Mouse (Mus musculus): Measurements from ENCODE around the gene Prokr1.

Gene Prokr1

DNA sequence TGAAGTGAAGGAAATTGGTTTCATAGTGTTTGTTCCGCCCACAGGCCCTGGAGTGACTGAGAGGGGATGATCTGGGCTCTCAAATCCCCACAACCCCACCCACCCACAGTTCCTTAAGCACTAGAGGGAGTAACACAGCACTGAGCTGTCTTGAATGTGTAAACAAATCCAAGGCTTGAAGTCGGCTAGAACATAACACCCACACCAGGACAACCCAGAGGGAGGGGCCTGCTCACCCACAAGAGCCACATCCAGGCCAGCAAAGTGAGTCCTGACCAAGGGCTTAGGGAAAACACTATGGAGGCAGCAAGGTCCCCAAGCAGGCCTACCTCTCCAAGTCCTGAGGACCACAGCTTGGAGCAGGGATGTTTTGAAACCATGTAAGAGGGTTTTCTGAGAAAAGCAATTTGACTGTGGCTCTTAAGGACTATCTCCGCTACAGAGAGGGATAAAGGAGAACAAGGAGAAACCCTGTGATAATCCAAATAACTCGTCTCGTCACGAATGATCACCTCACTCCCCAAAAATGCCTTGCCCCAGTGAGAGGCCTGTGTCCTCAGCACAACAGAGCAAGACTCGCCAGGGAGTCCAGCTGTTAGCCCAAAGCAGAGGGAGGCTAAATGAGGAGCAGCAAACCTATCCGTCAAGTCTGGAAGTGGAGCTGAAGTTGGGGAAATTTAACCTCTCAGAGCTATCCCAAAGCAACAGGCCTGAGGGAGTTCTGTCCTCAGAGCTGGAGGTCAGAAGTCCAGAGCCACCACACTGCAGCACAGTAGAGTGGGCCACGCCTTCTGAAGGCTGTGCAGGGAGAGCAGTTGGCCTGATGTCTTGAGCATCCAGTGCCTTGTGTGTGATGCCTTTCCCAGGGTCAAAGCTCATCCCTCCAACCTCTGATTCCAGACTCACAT, 22.6 kb downstream of the Prokr1 start:
- no peak for DNase-seq

DNA sequence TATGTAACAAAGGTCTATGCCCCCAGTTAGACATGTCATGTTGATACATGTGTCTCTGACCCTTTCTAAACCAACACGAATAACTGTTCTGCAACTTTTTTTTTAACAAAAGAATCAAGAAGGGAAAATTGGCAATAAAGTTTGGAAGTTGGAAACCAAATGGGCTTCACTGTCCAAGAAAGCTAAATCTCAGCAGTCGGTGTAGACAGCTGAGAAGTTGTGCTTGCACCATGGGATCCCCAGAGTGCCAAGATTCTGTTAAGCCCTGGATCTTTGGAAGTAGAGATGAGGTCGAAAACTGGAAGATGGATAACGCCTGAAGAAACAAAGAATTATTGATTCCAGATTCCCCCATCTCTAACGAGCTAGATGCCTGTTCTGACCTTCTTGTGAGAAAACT, 25.4 kb downstream of the Prokr1 start:
- DNase-seq, result no peak

DNA sequence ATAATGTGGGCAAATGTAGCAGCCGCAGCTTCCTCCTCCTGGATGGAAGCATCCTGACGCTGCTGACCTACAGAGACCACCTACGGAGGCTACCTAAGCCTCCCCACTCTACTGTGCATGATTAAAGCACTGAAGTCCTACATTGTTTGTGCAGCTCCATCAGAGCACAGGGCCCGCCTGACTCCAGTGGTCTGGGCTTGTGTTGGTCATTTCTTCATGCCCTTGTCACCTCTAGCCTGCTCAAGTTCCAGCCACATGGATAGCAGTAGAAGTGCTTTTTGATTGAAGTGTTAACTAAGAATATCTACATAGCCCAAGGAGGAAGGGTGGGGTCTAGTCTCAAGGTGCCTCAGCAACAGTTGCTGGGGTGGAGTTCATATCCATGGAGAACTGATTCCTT, 26.2 kb downstream of the Prokr1 start:
- DNase-seq, result no peak

DNA sequence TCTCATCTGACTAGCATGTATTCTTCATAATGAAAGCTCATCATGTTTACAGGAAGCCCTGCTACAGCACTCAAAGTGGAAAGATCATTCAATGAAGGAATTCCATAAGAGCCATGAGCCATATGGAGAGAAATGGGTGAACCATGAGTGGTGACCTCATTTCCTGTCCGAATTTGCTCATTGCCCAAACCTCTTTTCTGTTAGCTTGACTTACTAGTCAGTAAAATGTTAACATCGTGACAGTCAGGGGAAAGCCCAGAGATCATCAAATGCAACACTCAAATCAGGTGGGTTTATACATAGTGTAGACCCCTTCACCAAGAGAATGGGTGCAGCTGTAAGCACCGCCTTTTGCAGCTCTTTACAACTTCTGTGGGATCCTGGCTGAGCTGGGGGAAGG, 36.8 kb downstream of the Prokr1 start:
- DNase-seq, result no peak

DNA sequence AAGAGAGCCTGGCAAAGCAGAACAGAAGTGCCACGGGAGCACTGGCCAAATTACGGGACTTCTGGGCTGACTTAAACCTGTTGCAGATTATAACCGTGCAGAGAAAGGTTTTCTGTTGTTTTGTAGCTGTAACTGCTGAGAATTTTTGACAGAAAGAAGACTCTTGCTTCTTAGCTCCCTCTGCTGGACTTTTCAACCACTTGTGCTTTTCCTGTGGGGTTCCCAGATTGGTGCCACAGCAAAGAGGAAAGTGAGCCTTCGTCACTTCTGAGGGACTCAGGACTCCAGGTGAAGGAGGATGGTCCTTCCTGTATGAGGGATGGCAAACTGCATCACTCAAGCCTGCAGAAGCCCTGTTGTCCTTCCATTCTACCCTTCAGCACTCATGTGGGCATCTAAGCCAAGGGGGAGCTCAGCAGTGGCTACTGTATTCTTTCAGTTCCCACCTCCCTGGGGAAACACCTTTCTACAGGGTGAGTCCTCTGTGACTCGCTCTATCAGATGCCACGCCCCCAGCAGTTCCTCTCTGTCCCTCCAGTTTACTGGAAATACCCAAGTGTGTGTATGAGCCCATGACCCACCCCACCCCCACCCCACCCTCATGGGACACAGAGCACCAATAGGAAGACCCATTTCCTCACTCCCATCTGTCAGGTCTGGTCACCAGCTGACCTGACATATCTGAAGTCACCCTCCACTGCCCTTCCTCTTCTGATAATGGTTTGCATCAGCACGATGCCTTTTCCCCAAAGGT, 38.3 kb downstream of the Prokr1 start:
- DNase-seq, result no peak

DNA sequence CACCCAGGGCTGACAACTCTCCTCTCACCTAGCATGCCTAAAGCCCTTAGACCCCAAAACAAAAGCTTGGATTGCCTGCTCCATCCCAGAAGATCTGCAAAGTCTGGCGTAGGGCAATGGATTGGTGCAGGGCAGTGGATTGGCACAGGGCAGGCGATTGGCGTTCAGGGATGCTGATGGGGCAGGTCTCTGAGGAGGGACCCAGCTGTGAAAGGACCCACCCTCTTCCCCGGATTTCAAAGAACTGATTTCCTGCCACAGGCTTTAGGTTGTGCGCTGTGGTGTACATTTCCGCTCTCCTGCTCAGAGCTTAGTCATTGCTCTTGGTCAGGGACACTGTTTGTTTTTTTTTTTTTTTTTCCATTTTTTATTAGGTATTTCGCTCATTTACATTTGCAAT, 42.7 kb downstream of the Prokr1 start:
- DNase-seq, result no peak

DNA sequence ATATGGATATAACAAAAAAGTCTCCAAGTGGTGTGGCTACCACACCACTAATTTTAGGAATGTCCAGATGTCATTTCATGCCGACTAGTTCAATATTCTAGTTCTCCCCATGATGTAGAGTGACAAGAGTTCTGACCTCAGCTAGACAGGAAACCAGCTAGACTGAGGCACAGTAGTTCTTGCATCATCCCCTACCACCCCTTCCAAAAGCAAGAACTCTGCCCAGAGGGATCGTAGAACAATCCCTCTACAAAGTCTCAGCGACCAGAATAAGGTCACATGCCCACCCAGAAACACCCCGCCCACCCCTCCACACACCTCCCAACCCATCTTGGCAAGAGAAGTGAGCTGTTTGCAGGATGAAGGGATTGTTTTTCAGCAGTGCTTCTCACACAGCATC, 43.1 kb downstream of the Prokr1 start:
- DNase-seq, result no peak

DNA sequence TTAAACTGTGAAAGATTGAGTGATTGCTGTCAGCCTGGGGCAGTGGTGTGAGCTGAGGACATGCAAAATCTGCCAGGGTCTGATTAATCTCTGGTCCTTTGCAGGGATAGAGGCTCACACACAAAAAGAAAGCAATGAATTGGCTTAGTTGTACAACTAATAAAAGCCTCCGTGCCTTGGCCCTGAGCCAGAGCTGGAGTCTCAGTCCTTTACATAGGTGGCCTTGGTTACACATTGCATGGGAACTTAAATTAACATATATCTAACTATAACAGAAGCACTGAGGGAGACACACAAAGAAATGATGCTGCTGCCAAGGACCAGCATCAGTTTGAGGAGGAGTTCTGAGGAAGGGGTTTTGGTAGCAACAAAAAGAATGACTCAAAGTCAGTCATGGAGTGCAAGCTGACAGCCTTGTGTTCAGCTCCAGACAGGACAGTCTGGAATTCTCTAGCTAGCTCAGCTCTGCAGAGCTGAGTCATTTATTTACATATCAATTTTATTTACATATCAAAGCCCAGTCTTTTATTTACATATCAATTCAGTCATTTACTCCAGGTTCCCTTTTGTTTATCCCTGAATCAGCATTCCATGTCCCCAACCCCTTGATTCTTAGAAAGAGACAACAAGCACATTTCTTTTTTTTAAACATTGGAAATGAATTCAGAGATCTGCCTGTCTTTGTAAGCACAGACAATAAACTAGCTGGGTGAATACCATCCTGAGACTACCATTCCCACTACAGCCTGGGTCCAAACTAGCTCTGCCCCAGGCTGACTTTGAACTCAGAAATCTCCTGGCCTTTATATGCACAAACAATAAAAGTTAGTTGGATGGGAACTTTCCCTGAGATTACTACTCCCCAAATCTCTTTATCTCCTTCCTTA, 45.0 kb downstream of the Prokr1 start:
- DNase-seq, result no peak

DNA sequence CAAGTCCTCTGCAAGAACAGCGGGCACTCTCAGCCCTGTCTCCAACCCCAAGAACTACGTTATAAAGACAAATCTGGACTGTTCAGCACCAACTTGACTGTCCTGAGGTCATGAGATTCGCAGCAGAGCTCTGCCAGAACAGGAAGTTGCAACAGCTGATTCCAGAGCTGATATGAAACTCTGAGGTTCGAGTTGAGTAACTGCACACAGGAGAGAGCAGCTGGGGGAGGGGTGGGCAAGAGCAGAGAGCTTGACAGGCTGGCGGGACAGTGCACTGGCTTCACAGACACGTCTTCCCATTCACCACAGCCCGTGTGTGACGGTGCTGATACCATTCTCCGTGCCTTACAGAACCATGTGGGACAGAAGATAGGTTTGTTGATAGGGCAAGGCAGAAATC, 48.5 kb downstream of the Prokr1 start:
- no peak for DNase-seq

DNA sequence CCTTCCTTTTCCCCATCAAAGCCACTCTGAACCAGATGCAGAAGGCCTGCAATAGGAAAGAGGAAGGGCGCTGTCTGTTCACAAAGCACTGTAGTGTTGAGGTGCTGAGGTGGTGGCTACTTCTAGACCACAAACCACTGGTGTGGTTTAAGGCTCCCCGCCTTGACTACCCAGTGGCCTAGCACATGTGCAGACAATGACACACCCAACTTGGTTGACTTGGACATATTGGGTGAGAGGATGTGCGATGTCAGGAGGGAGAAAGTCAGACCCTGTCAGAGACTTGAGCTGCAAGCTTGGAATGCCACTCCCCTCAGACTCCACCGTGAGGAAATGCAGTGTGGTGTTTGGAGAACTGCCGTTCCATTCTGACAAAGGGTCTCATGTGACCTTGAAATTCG, 49.4 kb downstream of the Prokr1 start:
- no peak for DNase-seq

DNA sequence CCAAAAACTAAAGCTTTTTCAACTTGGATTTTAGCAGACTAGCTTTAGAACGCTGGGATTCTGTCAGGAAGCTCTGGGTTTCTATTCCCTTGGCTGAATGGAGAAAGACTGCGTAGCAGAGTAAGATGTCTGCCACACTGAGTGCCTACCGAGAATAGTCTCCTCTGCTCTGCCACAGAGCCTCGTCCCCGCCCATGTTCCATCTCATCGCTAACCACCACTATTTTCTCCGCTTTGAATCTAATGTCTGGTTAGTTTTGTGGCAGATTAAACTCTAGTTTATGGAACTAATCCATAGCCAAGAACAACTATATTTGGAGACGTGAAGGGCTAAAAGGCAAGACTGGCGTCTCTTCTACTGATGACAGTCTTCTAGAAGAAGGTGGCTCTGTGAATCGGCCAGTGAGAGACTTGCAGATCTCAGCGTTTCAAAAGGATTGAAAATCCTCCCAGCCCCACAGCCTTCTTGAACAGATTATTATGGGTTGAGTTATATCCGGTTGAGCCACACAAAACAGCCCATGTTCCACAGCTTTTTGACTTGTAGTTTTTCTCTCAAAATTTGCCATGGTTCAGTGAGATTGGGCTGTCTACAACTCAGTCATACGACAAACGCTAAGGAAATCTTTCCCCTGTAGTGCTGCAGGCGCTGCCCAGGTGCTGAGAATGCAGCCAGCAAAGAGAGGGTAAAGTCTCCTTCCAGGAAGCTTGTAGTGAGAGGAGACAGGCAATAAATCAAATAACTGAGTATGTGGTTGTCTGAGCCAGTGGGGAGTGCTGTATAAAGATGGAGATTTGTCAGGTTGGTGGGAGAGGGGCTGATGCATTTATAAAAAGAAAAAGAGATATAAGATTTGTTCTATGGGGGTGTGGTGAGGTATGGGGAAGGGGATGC, 51.9 kb downstream of the Prokr1 start:
- DNase-seq, result no peak

DNA sequence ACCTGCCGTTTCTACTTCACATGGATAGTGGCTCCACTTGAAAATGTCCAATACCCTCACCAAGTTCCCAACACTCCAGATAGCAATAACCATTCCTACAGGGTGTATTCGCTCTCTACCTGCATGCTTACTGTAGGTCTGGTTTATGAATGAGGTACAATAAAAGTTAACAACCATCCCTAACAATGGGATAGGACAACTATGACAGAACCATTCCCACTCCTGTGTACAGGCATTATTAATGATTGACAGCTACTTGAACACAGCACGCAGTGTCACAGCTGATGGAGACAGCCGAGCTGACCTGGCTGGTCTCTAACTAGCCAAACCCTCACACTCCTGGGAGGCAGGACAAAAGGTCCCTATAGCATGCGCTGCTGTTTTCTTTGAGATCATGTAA, 52.9 kb downstream of the Prokr1 start:
- DNase-seq, result no peak

DNA sequence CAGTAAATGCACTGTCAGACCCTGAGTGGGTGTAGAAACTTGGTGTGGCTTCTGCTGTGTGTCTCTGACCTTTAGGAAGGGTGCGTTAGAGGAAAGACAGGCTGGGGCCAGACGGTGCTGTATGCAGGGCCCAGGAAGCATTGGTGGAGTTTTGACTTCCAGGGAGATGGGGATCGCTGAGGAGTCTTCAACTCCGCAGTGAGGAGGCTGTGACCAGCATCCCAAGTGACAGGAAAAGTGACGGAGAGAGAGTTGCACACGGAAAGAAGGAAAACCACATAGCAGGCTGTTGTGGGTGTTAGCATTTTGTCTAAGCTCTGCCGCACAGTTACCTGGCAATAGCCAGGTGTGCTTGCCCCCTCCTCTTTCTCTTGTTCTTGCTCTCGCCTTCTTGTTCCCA, 54.3 kb downstream of the Prokr1 start:
- DNase-seq, result no peak

DNA sequence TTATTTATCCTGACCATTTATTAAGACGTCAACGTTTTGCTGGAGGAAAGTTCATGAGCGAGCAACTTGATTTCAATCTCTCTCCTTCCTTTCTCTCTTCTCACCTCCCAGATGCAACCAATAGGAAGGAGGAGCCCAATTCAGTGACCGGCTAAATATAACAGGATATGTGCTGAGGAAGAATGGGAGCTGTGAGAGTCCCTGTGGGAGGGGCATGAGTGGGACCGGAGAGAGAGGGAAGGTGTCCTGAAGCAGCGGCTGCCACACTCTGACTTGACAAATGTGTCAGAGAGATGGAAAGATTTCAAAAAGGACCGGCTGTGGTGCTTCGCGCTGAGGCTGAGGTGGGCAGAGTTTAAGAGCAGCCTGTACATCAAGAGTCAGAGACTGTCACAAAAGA, 54.9 kb downstream of the Prokr1 start:
- DNase-seq, result no peak

DNA sequence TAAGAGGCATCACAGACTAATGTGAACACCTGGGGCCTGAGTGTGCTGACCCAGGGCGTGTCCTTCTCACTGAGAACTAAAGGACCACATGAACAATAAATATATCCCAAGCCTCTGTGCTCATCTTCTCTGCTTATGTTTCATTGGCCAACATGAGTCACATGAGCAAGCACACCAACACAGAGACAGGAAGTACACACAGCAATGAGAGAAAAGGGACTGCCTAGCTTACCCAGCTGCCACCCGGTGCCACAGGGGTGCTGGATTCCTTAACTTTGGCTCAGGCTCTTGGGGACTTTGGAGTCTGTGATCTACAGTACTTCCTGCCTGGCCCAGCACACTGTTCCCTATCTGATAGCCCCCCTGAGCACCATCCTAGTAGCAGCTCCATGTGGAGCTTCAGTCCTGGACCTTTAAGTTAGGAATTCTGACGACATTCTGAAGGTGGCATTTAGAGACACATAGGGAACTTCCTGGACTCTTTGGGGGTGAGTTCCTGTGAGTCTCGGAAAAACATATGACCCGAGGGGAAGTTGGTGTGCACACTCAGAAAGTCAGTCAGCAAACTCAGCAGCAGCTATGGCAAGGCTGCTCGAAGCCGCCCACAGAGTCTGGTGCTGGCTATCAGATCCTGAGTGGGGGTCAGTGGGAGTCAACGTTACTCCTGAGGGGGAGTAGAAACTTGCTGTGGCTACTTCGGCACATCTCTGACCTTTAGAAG, 55.5 kb downstream of the Prokr1 start:
- DNase-seq, result no peak

DNA sequence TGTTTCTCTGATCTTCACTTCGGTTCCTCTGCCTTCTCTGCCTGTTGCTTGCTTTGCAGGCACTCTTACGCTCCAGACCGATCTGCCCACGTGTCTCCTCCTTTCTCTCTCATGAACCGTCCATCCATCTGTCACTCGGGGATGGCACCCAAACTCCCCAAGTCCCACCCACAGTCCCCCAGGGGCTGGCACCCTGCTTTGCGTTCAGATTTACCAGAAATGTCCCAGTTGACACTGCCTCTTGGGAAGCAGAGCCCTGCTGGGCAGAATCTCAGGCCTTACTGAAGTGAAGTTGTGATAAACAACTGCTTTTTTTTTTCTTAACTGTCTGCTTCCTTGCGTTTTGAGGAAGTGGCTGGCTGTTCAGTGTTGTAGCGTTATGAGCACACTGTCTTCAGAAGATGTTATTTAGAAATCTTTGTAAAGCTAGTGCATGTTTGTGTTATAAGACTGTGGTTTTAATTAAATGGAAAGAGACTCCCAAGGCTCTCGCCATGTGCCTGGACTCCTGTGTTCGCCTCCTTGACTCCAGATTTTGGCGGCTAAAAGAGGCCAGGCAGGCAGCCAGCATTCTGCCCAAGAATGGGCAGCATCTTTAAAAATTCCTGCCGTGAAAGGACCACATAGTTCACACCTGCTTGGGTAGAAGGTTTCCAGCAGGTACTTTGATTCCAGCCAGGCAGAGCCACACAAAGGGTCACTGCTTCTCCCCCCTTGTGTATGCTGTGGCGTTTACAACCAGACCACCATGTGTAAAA, 57.4 kb downstream of the Prokr1 start, which contains the start of gene Arhgap25:
Gene Arhgap25, minus strand, starts transcription at position 307 of the 758 bp plus-strand sequence.
- DNase-seq, result no peak

DNA sequence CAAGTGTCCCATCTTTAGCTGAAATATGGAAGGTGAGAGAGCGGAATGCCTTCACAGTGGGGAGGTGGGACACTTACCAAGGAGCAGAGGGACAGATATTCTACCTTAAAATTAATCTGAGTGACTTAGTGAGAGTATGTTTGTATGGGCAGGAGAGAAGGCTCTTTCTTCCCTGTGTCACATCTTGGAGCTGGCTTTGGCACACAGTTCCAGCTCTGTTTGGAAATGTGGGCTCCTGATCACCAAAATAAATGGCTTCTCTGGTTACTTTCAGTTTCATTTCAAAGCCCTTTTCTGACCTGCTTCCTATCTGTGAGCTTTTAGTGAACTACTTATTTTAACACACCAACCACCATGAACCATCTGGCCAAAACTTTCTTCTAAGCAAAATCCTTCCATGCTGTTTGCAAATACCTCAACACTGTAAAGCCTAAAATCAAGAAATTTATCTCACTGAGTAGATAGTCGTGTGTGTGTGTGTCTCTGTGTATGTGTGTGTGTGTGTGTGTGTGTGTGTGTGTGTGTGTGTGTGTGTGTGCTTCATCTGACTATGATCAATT, 59.0 kb downstream of the Prokr1 start:
- DNase-seq, result no peak

DNA sequence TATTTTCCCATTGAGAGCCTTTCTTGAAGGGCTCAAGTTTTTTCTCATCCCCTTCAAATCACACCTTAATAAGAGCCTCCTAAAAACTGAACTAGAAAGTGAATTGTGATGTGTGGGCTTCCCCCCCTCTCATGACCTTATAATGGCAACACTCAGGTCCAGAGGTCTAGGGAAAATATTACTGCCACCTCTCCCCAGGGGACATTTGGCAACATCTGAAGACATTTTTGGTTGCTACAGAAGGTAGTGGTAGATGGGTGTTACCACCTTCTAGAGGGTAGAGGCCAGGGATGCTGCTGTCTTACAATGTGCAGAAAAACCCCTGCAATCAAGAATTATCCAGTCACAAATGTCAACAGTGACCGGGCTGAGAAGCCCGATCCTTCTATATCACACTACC, 60.2 kb downstream of the Prokr1 start:
- DNase-seq, result no peak
